Mouse (Mus musculus): Measurements from ENCODE around the gene Znrf2. TPM values are rescaled to one million over a fixed set of nuclear protein-coding genes. Genes with fewer than 3 reads are reported as not detected.

Znrf2 gene
- total and polyA plus RNA-seq, 3 experiments = 20.3 to 49.4 (median 39.5) TPM

- Histone ChIP-seq H3K27me3 (ENCODE audit: insufficient read depth, low read length) (peaks cover 8% of the 10 kb centered on the region), H3K9me3 (replicated peaks) (no peaks in the 10 kb centered on the region), H3K36me3 (replicated peaks) (no peaks in the 10 kb centered on the region), H3K4me3 (ENCODE audit: low read depth, low read length) (no peak overlapping the region), H3K4me1 (ENCODE audit: insufficient read depth, low read depth, low read length) (peaks cover 14% of the 10 kb centered on the region)
- ATAC-seq (ENCODE audit: extremely low read depth, insufficient number of reproducible peaks, low FRiP score, poor library complexity, severe bottlenecking) (no peak; the same call in 1 of the 2 replicates), DNase-seq (ENCODE audit: low spot score) (no peak)
- TF ChIP-seq CTCF (IDR thresholded peaks at IDR 0.05; ENCODE audit: low read depth, low read length) (0 out of 2 replicates have a peak, but pooled peaks have one; percentile 7), TAL1 (conservative IDR thresholded peaks at IDR 0.05; ENCODE audit: low read depth, low read length) (no peak)
Observed at GRCm38 (mm10) chr6:54917523-54917922, 100.8 kb downstream of the Znrf2 start.

- no peak for TF ChIP-seq POLR2AphosphoS5 (IDR thresholded peaks at IDR 0.05; ENCODE audit: insufficient replicate concordance, low read depth, low read length)
- no peak for TF ChIP-seq GATA2 (IDR thresholded peaks at IDR 0.05; ENCODE audit: borderline replicate concordance, low read depth, low read length)
- no peak for ATAC-seq (ENCODE audit: extremely low read depth, insufficient number of reproducible peaks, low FRiP score, poor library complexity, severe bottlenecking)
- H3K4me3 ChIP-seq (ENCODE audit: low read depth, low read length) = no peak overlapping the region
- no peaks in the 10 kb centered on the region for H3K36me3 ChIP-seq (replicated peaks)
- no peak for DNase-seq (ENCODE audit: low spot score)
- peaks cover 14% of the 10 kb centered on the region for H3K4me1 ChIP-seq (ENCODE audit: insufficient read depth, low read depth, low read length)
- H3K9me3 ChIP-seq (replicated peaks) = no peaks in the 10 kb centered on the region
- peaks cover 11% of the 10 kb centered on the region for H3K27me3 ChIP-seq (ENCODE audit: insufficient read depth, low read length)
Observed at GRCm38 (mm10) chr6:54918521-54918920, 101.8 kb downstream of the Znrf2 start.

- Histone ChIP-seq H3K27me3 (ENCODE audit: insufficient read depth, low read length) (peaks cover 20% of the 10 kb centered on the region), H3K4me3 (ENCODE audit: low read depth, low read length) (no peak overlapping the region), H3K36me3 (replicated peaks) (no peaks in the 10 kb centered on the region), H3K9me3 (replicated peaks) (no peaks in the 10 kb centered on the region), H3K4me1 (ENCODE audit: insufficient read depth, low read depth, low read length) (no peaks in the 10 kb centered on the region)
- ATAC-seq (ENCODE audit: extremely low read depth, insufficient number of reproducible peaks, low FRiP score, poor library complexity, severe bottlenecking) (no peak), DNase-seq (ENCODE audit: low spot score) (no peak)
- no peak for TF ChIP-seq POLR2AphosphoS5 (IDR thresholded peaks at IDR 0.05; ENCODE audit: insufficient replicate concordance, low read depth, low read length)
Observed at GRCm38 (mm10) chr6:54924538-54924937, 107.8 kb downstream of the Znrf2 start.

- Histone ChIP-seq H3K9me3 (replicated peaks) (no peaks in the 10 kb centered on the region), H3K4me3 (ENCODE audit: low read depth, low read length) (no peak overlapping the region), H3K36me3 (replicated peaks) (no peaks in the 10 kb centered on the region), H3K27me3 (ENCODE audit: insufficient read depth, low read length) (peaks cover 17% of the 10 kb centered on the region), H3K4me1 (ENCODE audit: insufficient read depth, low read depth, low read length) (no peaks in the 10 kb centered on the region)
- TF ChIP-seq GATA1 (IDR thresholded peaks at IDR 0.05; ENCODE audit: borderline replicate concordance, low read length) = no peak
- DNase-seq (ENCODE audit: low spot score) = no peak
- no peak for ATAC-seq (ENCODE audit: extremely low read depth, insufficient number of reproducible peaks, low FRiP score, poor library complexity, severe bottlenecking)
Observed at GRCm38 (mm10) chr6:54925736-54926440, 109.2 kb downstream of the Znrf2 start.

GRCm38 (mm10) chr6:54926899-54927298 lies 110.2 kb downstream of the Znrf2 start:
- Histone ChIP-seq H3K4me3 (ENCODE audit: low read depth, low read length) (no peak overlapping the region), H3K27me3 (ENCODE audit: insufficient read depth, low read length) (peaks cover 17% of the 10 kb centered on the region), H3K9me3 (replicated peaks) (no peaks in the 10 kb centered on the region), H3K36me3 (replicated peaks) (no peaks in the 10 kb centered on the region), H3K4me1 (ENCODE audit: insufficient read depth, low read depth, low read length) (no peaks in the 10 kb centered on the region)
- ATAC-seq (ENCODE audit: extremely low read depth, insufficient number of reproducible peaks, low FRiP score, poor library complexity, severe bottlenecking) = no peak
- DNase-seq (ENCODE audit: low spot score) = no peak
- no peak for TF ChIP-seq POLR2AphosphoS5 (IDR thresholded peaks at IDR 0.05; ENCODE audit: insufficient replicate concordance, low read depth, low read length)
- no peak for TF ChIP-seq GATA1 (IDR thresholded peaks at IDR 0.05; ENCODE audit: borderline replicate concordance, low read length)

- DNase-seq (ENCODE audit: low spot score) = no peak
- Histone ChIP-seq H3K36me3 (replicated peaks) (no peaks in the 10 kb centered on the region), H3K9me3 (replicated peaks) (no peaks in the 10 kb centered on the region), H3K4me1 (ENCODE audit: insufficient read depth, low read depth, low read length) (no peaks in the 10 kb centered on the region), H3K27me3 (ENCODE audit: insufficient read depth, low read length) (peaks cover 20% of the 10 kb centered on the region), H3K4me3 (ENCODE audit: low read depth, low read length) (no peak overlapping the region)
- no peak for ATAC-seq (ENCODE audit: extremely low read depth, insufficient number of reproducible peaks, low FRiP score, poor library complexity, severe bottlenecking)
- TF ChIP-seq GATA2 (IDR thresholded peaks at IDR 0.05; ENCODE audit: borderline replicate concordance, low read depth, low read length) (no peak), CTCF (IDR thresholded peaks at IDR 0.05; ENCODE audit: low read depth, low read length) (no peak), POLR2AphosphoS5 (IDR thresholded peaks at IDR 0.05; ENCODE audit: insufficient replicate concordance, low read depth, low read length) (no peak)
Observed at GRCm38 (mm10) chr6:54927946-54928345, 111.2 kb downstream of the Znrf2 start.

GRCm38 (mm10) chr6:54931641-54932040 lies 114.9 kb downstream of the Znrf2 start:
- Histone ChIP-seq H3K27me3 (ENCODE audit: insufficient read depth, low read length) (peaks cover 17% of the 10 kb centered on the region), H3K9me3 (replicated peaks) (no peaks in the 10 kb centered on the region), H3K4me3 (ENCODE audit: low read depth, low read length) (no peak overlapping the region), H3K36me3 (replicated peaks) (no peaks in the 10 kb centered on the region), H3K4me1 (ENCODE audit: insufficient read depth, low read depth, low read length) (peaks cover 3% of the 10 kb centered on the region; the same call in 1 of the 2 replicates)
- no peak for TF ChIP-seq GATA2 (IDR thresholded peaks at IDR 0.05; ENCODE audit: borderline replicate concordance, low read depth, low read length)
- no peak for TF ChIP-seq TAL1 (conservative IDR thresholded peaks at IDR 0.05; ENCODE audit: low read depth, low read length)
- TF ChIP-seq POLR2AphosphoS5 (IDR thresholded peaks at IDR 0.05; ENCODE audit: insufficient replicate concordance, low read depth, low read length) = no peak
- TF ChIP-seq CTCF (IDR thresholded peaks at IDR 0.05; ENCODE audit: low read depth, low read length) = no peak
- TF ChIP-seq GATA1 (IDR thresholded peaks at IDR 0.05; ENCODE audit: borderline replicate concordance, low read length) = no peak
- DNase-seq (ENCODE audit: low spot score) (no peak), ATAC-seq (ENCODE audit: extremely low read depth, insufficient number of reproducible peaks, low FRiP score, poor library complexity, severe bottlenecking) (no peak)

All from G1E (cell line).